Comparison of ENCODE assay signal across 29 mouse cellular contexts in the genomic region with DNA sequence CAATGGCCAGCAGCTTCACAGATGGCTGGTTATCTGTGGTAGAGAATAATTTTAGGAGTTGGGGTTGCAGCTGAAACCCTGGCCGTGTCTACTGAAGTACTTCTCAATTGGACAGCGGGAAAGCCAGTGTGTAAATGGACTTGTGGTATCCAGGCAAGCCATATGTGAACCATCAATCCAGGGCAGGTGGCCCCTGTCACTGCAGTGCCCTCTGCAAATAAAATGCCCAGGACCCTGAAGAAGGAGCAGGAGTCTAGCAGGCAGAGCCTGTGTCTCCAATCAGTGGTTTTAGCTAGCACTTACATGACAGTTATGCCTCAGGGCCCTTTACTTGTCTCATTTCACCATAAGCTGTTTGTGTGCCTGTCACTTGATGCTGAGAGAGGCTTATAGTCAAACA. TPM values are rescaled to one million over a fixed set of nuclear protein-coding genes. Genes with fewer than 3 reads are reported as not detected.
DNase-seq lines count a peak whose midpoint lies in the region; ATAC-seq lines count a peak whose summit lies in the region.
"Had no signal": no experiment of that assay in that cellular context is flagged by ENCODE, and none has a peak within 500 bp of the region (broad histone marks: within the 10 kb centered on the region; RNA-seq: fewer than 3 reads in every experiment).

No protein-coding gene starts in this region.

- H3K4me3 ChIP-seq in embryonic facial prominence, embryonic 11.5 days (ENCODE audit: low read depth, low read length), result no peak overlapping the region
- H3K4me3 ChIP-seq in embryonic facial prominence, embryonic 10.5 days, result no peak overlapping the region
- no peak overlapping the region for H3K4me3 ChIP-seq in kidney, embryonic 14.5 days (ENCODE audit: low read length)
- no peak overlapping the region for H3K4me3 ChIP-seq in midbrain, embryonic 11.5 days (ENCODE audit: low read depth, low read length)
- no peak overlapping the region for H3K4me3 ChIP-seq in midbrain, embryonic 14.5 days (replicated peaks; ENCODE audit: low read depth, low read length)
- H3K4me3 ChIP-seq: embryonic facial prominence, embryonic 12.5 days; embryonic facial prominence, embryonic 15.5 days; gastrocnemius, adult 2 months; heart, embryonic 12.5 days; heart, embryonic 15.5 days; hindbrain, embryonic 12.5 days; hindbrain, embryonic 15.5 days; intestine, embryonic 15.5 days had no signal

- no peaks in the 10 kb centered on the region for H3K27me3 ChIP-seq in embryonic facial prominence, embryonic 11.5 days (ENCODE audit: control insufficient read depth, insufficient read depth, low read length)
- no peaks in the 10 kb centered on the region for H3K27me3 ChIP-seq in embryonic facial prominence, embryonic 10.5 days (replicated peaks; ENCODE audit: low read depth, poor library complexity, severe bottlenecking)
- H3K27me3 ChIP-seq in kidney, embryonic 14.5 days (ENCODE audit: control insufficient read depth, insufficient read depth, low read length), result no peaks in the 10 kb centered on the region
- no peaks in the 10 kb centered on the region for H3K27me3 ChIP-seq in midbrain, embryonic 11.5 days (ENCODE audit: control insufficient read depth, insufficient read depth, low read length)
- no peaks in the 10 kb centered on the region for H3K27me3 ChIP-seq in midbrain, embryonic 14.5 days (ENCODE audit: control insufficient read depth, insufficient read depth, low read length)
- H3K27me3 ChIP-seq: CH12.LX; embryonic facial prominence, embryonic 12.5 days; embryonic facial prominence, embryonic 15.5 days; heart, embryonic 15.5 days; hindbrain, embryonic 12.5 days; hindbrain, embryonic 15.5 days; intestine, embryonic 15.5 days; Patski had no signal

- H3K9me3 ChIP-seq in embryonic facial prominence, embryonic 11.5 days (replicated peaks; ENCODE audit: control insufficient read depth, low read length), result no peaks in the 10 kb centered on the region
- no peaks in the 10 kb centered on the region for H3K9me3 ChIP-seq in embryonic facial prominence, embryonic 10.5 days
- H3K9me3 ChIP-seq in kidney, embryonic 14.5 days (ENCODE audit: control insufficient read depth, low read length), result no peaks in the 10 kb centered on the region
- H3K9me3 ChIP-seq in midbrain, embryonic 11.5 days (ENCODE audit: control insufficient read depth, low read length), result no peaks in the 10 kb centered on the region
- H3K9me3 ChIP-seq in midbrain, embryonic 14.5 days (ENCODE audit: control insufficient read depth, low read length), result no peaks in the 10 kb centered on the region
- H3K9me3 ChIP-seq: embryonic facial prominence, embryonic 12.5 days; embryonic facial prominence, embryonic 15.5 days; G1E; heart, embryonic 12.5 days; heart, embryonic 15.5 days; hindbrain, embryonic 12.5 days; hindbrain, embryonic 15.5 days; intestine, embryonic 15.5 days had no signal

- H3K36me3 ChIP-seq in embryonic facial prominence, embryonic 11.5 days (replicated peaks; ENCODE audit: control insufficient read depth, insufficient read depth, low read depth, low read length), result no peaks in the 10 kb centered on the region
- no peaks in the 10 kb centered on the region for H3K36me3 ChIP-seq in embryonic facial prominence, embryonic 10.5 days (replicated peaks)
- no peaks in the 10 kb centered on the region for H3K36me3 ChIP-seq in kidney, embryonic 14.5 days (ENCODE audit: control insufficient read depth, insufficient read depth, low read length)
- no peaks in the 10 kb centered on the region for H3K36me3 ChIP-seq in midbrain, embryonic 11.5 days (ENCODE audit: control insufficient read depth, insufficient read depth, low read length)
- H3K36me3 ChIP-seq in midbrain, embryonic 14.5 days (ENCODE audit: control insufficient read depth, insufficient read depth, low read length), result no peaks in the 10 kb centered on the region
- H3K36me3 ChIP-seq: embryonic facial prominence, embryonic 12.5 days; embryonic facial prominence, embryonic 15.5 days; G1E; heart, embryonic 12.5 days; heart, embryonic 15.5 days; hindbrain, embryonic 12.5 days; hindbrain, embryonic 15.5 days; intestine, embryonic 15.5 days had no signal

- H3K4me2 ChIP-seq in embryonic facial prominence, embryonic 11.5 days (ENCODE audit: low read depth, low read length), result no peak overlapping the region
- H3K4me2 ChIP-seq in kidney, embryonic 14.5 days (replicated peaks; ENCODE audit: low read depth, low read length), result no peak overlapping the region
- H3K4me2 ChIP-seq in midbrain, embryonic 11.5 days, result no peak overlapping the region
- no peak overlapping the region for H3K4me2 ChIP-seq in midbrain, embryonic 14.5 days (ENCODE audit: low read length)
- H3K4me2 ChIP-seq: embryonic facial prominence, embryonic 12.5 days; embryonic facial prominence, embryonic 15.5 days; heart, embryonic 12.5 days; heart, embryonic 15.5 days; hindbrain, embryonic 12.5 days; hindbrain, embryonic 15.5 days; intestine, embryonic 15.5 days had no signal

- H3K27ac ChIP-seq in embryonic facial prominence, embryonic 11.5 days (replicated peaks; ENCODE audit: low read depth, low read length), result no peak overlapping the region
- no peak overlapping the region for H3K27ac ChIP-seq in embryonic facial prominence, embryonic 10.5 days (replicated peaks)
- no peak overlapping the region for H3K27ac ChIP-seq in kidney, embryonic 14.5 days (ENCODE audit: low read depth, low read length)
- H3K27ac ChIP-seq in midbrain, embryonic 11.5 days (ENCODE audit: low read depth, low read length), result no peak overlapping the region
- no peak overlapping the region for H3K27ac ChIP-seq in midbrain, embryonic 14.5 days (replicated peaks; ENCODE audit: low read depth, low read length)
- H3K27ac ChIP-seq: embryonic facial prominence, embryonic 12.5 days; embryonic facial prominence, embryonic 15.5 days; gastrocnemius, adult 2 months; heart, embryonic 15.5 days; hindbrain, embryonic 12.5 days; hindbrain, embryonic 15.5 days; intestine, embryonic 15.5 days had no signal

- peak; percentile 3 for DNase-seq in embryonic facial prominence, embryonic 11.5 days (ENCODE audit: low spot score)
- no peak for DNase-seq in embryonic facial prominence, embryonic 10.5 days (ENCODE audit: low spot score)
- DNase-seq in kidney, adult 18-20 months, result no peak
- DNase-seq in midbrain, embryonic 11.5 days (ENCODE audit: low spot score, missing footprints), result peak; percentile 81
- no peak for DNase-seq in midbrain, embryonic 14.5 days
- DNase-seq: adrenal gland, postnatal 10 days; adrenal gland, postnatal 36 days; B cell, adult 2 months; cerebellum, adult 18-20 months; cerebellum, adult 9-10 months; cerebellum, postnatal 14 days; forebrain, postnatal 0 days; gastrocnemius, adult 2 months; gastrocnemius, postnatal 14 days; heart, adult 18-20 months; heart, postnatal 10 days; heart, postnatal 4 days had no signal

- ATAC-seq in embryonic facial prominence, embryonic 11.5 days (replicated peaks; ENCODE audit: insufficient number of reproducible peaks, low FRiP score, low TSS enrichment, low read depth), result no peak
- ATAC-seq in kidney, embryonic 14.5 days (ENCODE audit: low FRiP score, low TSS enrichment), result peak; percentile 60; the same call in 1 of the 2 replicates
- ATAC-seq in midbrain, embryonic 11.5 days (ENCODE audit: low FRiP score), result no peak
- no peak for ATAC-seq in midbrain, embryonic 14.5 days (ENCODE audit: low FRiP score, low TSS enrichment)
- ATAC-seq: forebrain, embryonic 14.5 days; forebrain, postnatal 0 days; intestine, embryonic 15.5 days; Patski had no signal

- no peak overlapping the region for H3K9ac ChIP-seq in embryonic facial prominence, embryonic 11.5 days (replicated peaks; ENCODE audit: low read length)
- no peak overlapping the region for H3K9ac ChIP-seq in kidney, embryonic 14.5 days (ENCODE audit: low read depth, low read length)
- H3K9ac ChIP-seq in midbrain, embryonic 11.5 days (ENCODE audit: low read length), result no peak overlapping the region
- H3K9ac ChIP-seq in midbrain, embryonic 14.5 days (replicated peaks; ENCODE audit: low read length), result no peak overlapping the region
- H3K9ac ChIP-seq: embryonic facial prominence, embryonic 12.5 days; embryonic facial prominence, embryonic 15.5 days; forebrain, postnatal 0 days; heart, embryonic 12.5 days; heart, embryonic 15.5 days; hindbrain, embryonic 12.5 days; hindbrain, embryonic 15.5 days; intestine, embryonic 15.5 days had no signal

- 51% methylated on average over 2 of the region's 2 CpGs for WGBS in embryonic facial prominence, embryonic 11.5 days
- WGBS in embryonic facial prominence, embryonic 10.5 days, result 79% methylated on average over 2 of the region's 2 CpGs
- WGBS in kidney, embryonic 14.5 days, result 26% methylated on average over 2 of the region's 2 CpGs
- WGBS in midbrain, embryonic 11.5 days, result 85% methylated on average over 2 of the region's 2 CpGs
- 79% methylated on average over 2 of the region's 2 CpGs for WGBS in midbrain, embryonic 14.5 days

- no peaks in the 10 kb centered on the region for H3K4me1 ChIP-seq in embryonic facial prominence, embryonic 11.5 days (ENCODE audit: control insufficient read depth, insufficient read depth, low read length)
- H3K4me1 ChIP-seq in embryonic facial prominence, embryonic 10.5 days, result peaks cover 6% of the 10 kb centered on the region; the same call in 1 of the 2 replicates
- H3K4me1 ChIP-seq in kidney, embryonic 14.5 days (ENCODE audit: control insufficient read depth, insufficient read depth, low read length), result no peaks in the 10 kb centered on the region
- H3K4me1 ChIP-seq in midbrain, embryonic 11.5 days (ENCODE audit: control insufficient read depth, insufficient read depth, low read length), result no peaks in the 10 kb centered on the region
- H3K4me1 ChIP-seq in midbrain, embryonic 14.5 days (ENCODE audit: control insufficient read depth, insufficient read depth, low read length), result no peaks in the 10 kb centered on the region
- H3K4me1 ChIP-seq: embryonic facial prominence, embryonic 12.5 days; embryonic facial prominence, embryonic 15.5 days; heart, embryonic 15.5 days; hindbrain, embryonic 15.5 days; intestine, embryonic 15.5 days had no signal

RNA-seq across cellular contexts. Expression of a gene that starts 40.5 kb away (rescaled TPM):
- polyA plus RNA-seq in embryonic facial prominence, embryonic 11.5 days (2014; fragmentation: Nextera tagmentation; extraction: Ambion mirVana), result 0.33 and 0.48 TPM in 2 replicates
- polyA plus RNA-seq in embryonic facial prominence, embryonic 10.5 days (2016; fragmentation: Nextera tagmentation; extraction: Ambion mirVana), result 0.09 TPM in 1 of 2 replicates, not detected in the other
- 4.4 and 5.0 TPM in 2 replicates for polyA plus RNA-seq in kidney, embryonic 14.5 days (2014; fragmentation: Nextera tagmentation; extraction: Ambion mirVana)
- polyA plus RNA-seq in midbrain, embryonic 11.5 days (2014; fragmentation: Nextera tagmentation; extraction: Ambion mirVana), result 0.07 and 0.08 TPM in 2 replicates
- polyA plus RNA-seq in midbrain, embryonic 14.5 days (2014; fragmentation: Nextera tagmentation; extraction: Ambion mirVana), result 0.12 and 0.38 TPM in 2 replicates
- polyA plus RNA-seq: G1E; heart, embryonic 12.5 days; hindbrain, embryonic 12.5 days had no signal

RNA-seq across cellular contexts. Expression of a gene that starts 42.7 kb away (rescaled TPM):
- not detected in 2 replicates for polyA plus RNA-seq in embryonic facial prominence, embryonic 11.5 days (2014; fragmentation: Nextera tagmentation; extraction: Ambion mirVana)
- 0.09 and 0.11 TPM in 2 replicates for polyA plus RNA-seq in embryonic facial prominence, embryonic 10.5 days (2016; fragmentation: Nextera tagmentation; extraction: Ambion mirVana)
- 0.11 and 0.23 TPM in 2 replicates for polyA plus RNA-seq in kidney, embryonic 14.5 days (2014; fragmentation: Nextera tagmentation; extraction: Ambion mirVana)
- polyA plus RNA-seq in midbrain, embryonic 11.5 days (2014; fragmentation: Nextera tagmentation; extraction: Ambion mirVana), result 0.15 and 0.18 TPM in 2 replicates
- 0.14 TPM in 1 of 2 replicates, not detected in the other for polyA plus RNA-seq in midbrain, embryonic 14.5 days (2014; fragmentation: Nextera tagmentation; extraction: Ambion mirVana)
- polyA plus RNA-seq: G1E had no signal

RNA-seq across cellular contexts. Expression of a gene that starts 53.7 kb away (rescaled TPM):
- polyA plus RNA-seq in embryonic facial prominence, embryonic 11.5 days (2014; fragmentation: Nextera tagmentation; extraction: Ambion mirVana), result 17.4 and 19.6 TPM in 2 replicates
- 17.3 and 18.0 TPM in 2 replicates for polyA plus RNA-seq in embryonic facial prominence, embryonic 10.5 days (2016; fragmentation: Nextera tagmentation; extraction: Ambion mirVana)
- 10.3 and 16.1 TPM in 2 replicates for polyA plus RNA-seq in kidney, embryonic 14.5 days (2014; fragmentation: Nextera tagmentation; extraction: Ambion mirVana)
- polyA plus RNA-seq in midbrain, embryonic 11.5 days (2014; fragmentation: Nextera tagmentation; extraction: Ambion mirVana), result 18.1 and 21.7 TPM in 2 replicates
- 26.5 and 29.5 TPM in 2 replicates for polyA plus RNA-seq in midbrain, embryonic 14.5 days (2014; fragmentation: Nextera tagmentation; extraction: Ambion mirVana)

Comparison
In these comparisons a context has a peak if more than half of its experiments do, and no peak if none do; other contexts are left out.
1. DNase-seq: peak in embryonic facial prominence, embryonic 11.5 days (single experiment) and midbrain, embryonic 11.5 days (single experiment); none in embryonic facial prominence, embryonic 10.5 days (single experiment), kidney, adult 18-20 months (single experiment) and midbrain, embryonic 14.5 days (single experiment).